Mouse (Mus musculus) CH12.LX (cell line): ENCODE results near the gene Cyp2d11. TPM values are rescaled to one million over a fixed set of nuclear protein-coding genes. Genes with fewer than 3 reads are reported as not detected.
A peak's percentile ranks its signal among the peaks of the same experiment; 100 is the strongest.

Experiments used
- DNase-seq: peaks from one replicate; pipeline ENCODE4 v3.0.0-alpha.2; 2013; ENCODE audit errors: extremely low read depth
- H3K27ac ChIP-seq: 2 replicates; pipeline ENCODE4 v1.5.1; 2012; ENCODE audit warnings: low read depth, mild to moderate bottlenecking, control low read depth, moderate library complexity; ENCODE audit not compliant: insufficient read depth
- H3K27me3 ChIP-seq: replicated peaks from 2 replicates; pipeline ENCODE3; 2012; ENCODE audit warnings: inconsistent platforms
- H3K36me3 ChIP-seq, 2 experiments: replicated peaks in 1 of 2; 2 replicates each; pipeline versions ENCODE3 to v1.6.1; 2012; ENCODE audit warnings: inconsistent platforms in 1 of 2, low read length in 1 of 2, mild to moderate bottlenecking in 1 of 2, mixed read lengths in 1 of 2, moderate library complexity in 1 of 2; ENCODE audit not compliant: control insufficient read depth in 1 of 2, insufficient read depth in 1 of 2
- H3K4me1 ChIP-seq, 2 experiments: 2 replicates each; pipeline ENCODE4 v1.6.1; 2012; ENCODE audit warnings: inconsistent platforms in 1 of 2, moderate library complexity in 1 of 2; ENCODE audit not compliant: insufficient read depth in 2 of 2, control insufficient read depth in 1 of 2
- H3K4me2 ChIP-seq: 2 replicates; pipeline ENCODE4 v1.6.1; 2012; ENCODE audit warnings: low read depth, mild to moderate bottlenecking, control low read depth; ENCODE audit not compliant: poor library complexity, insufficient read depth, severe bottlenecking
- H3K4me3 ChIP-seq, 3 experiments: fragments of 150-350 bp in 1 of 3; sonication (generic) in 1 of 3; replicated peaks in 1 of 3; 2 replicates each; pipeline versions ENCODE3 to v1.5.1; 2011 to 2012; ENCODE audit warnings: low read depth in 2 of 3, low read length in 2 of 3, mild to moderate bottlenecking in 2 of 3, moderate library complexity in 2 of 3, control low read depth in 1 of 3, improper control_type of control experiment in 1 of 3, inconsistent platforms in 1 of 3, mixed read lengths in 1 of 3; ENCODE audit not compliant: poor library complexity in 1 of 3
- H3K79me2 ChIP-seq: replicated peaks from 2 replicates; pipeline ENCODE4 v1.6.1; 2012; ENCODE audit warnings: mild to moderate bottlenecking, moderate library complexity; ENCODE audit not compliant: control insufficient read depth, poor library complexity, insufficient read depth, severe bottlenecking; ENCODE audit errors: extremely low read depth
- H3K9ac ChIP-seq: 2 replicates; pipeline ENCODE4 v1.6.1; 2012; ENCODE audit warnings: low read depth, mild to moderate bottlenecking, control low read depth, moderate library complexity; ENCODE audit not compliant: insufficient read depth
- H3K9me3 ChIP-seq: replicated peaks from 2 replicates; pipeline ENCODE3; 2012; ENCODE audit warnings: low read length, inconsistent platforms, mixed read lengths
- BHLHE40 ChIP-seq: IDR thresholded peaks from 2 replicates; pipeline ENCODE4 v1.6.1; 2011; ENCODE audit warnings: mild to moderate bottlenecking, low read depth, low read length, improper control_type of control experiment
- CHD1 ChIP-seq: IDR thresholded peaks from 2 replicates; pipeline ENCODE4 v1.6.1; 2012; ENCODE audit warnings: low read depth, low read length, improper control_type of control experiment, inconsistent platforms
- CTCF ChIP-seq, 2 experiments: IDR thresholded peaks in 1 of 2; conservative IDR thresholded peaks in 1 of 2; 2 replicates each; pipeline ENCODE4 v1.5.1; 2011 to 2012; ENCODE audit warnings: low read depth in 2 of 2, low read length in 2 of 2, improper control_type of control experiment in 1 of 2, inconsistent platforms in 1 of 2, mild to moderate bottlenecking in 1 of 2, moderate library complexity in 1 of 2
- ELF1 ChIP-seq: IDR thresholded peaks from 2 replicates; pipeline ENCODE4 v1.6.1; 2014; ENCODE audit warnings: low read depth, mild to moderate bottlenecking, inconsistent platforms, low read length, improper control_type of control experiment
- GABPA ChIP-seq: IDR thresholded peaks from 2 replicates; pipeline ENCODE4 v1.6.1; 2012; ENCODE audit warnings: low read depth, low read length, improper control_type of control experiment, inconsistent platforms; ENCODE audit not compliant: insufficient replicate concordance
- HCFC1 ChIP-seq: IDR thresholded peaks from 2 replicates; pipeline ENCODE4 v1.6.1; 2012; ENCODE audit warnings: low read depth, mild to moderate bottlenecking, inconsistent platforms, low read length, improper control_type of control experiment
- JUND ChIP-seq: conservative IDR thresholded peaks from 2 replicates; pipeline ENCODE4 v1.6.1; 2011; ENCODE audit warnings: low read depth, low read length, improper control_type of control experiment
- MAX ChIP-seq: IDR thresholded peaks from 2 replicates; pipeline ENCODE4 v1.6.1; 2011; ENCODE audit warnings: low read length, improper control_type of control experiment
- MAZ ChIP-seq: IDR thresholded peaks from 2 replicates; pipeline ENCODE4 v1.6.1; 2012; ENCODE audit warnings: low read depth, mild to moderate bottlenecking, inconsistent platforms, low read length, improper control_type of control experiment, moderate library complexity
- MXI1 ChIP-seq: IDR thresholded peaks from 2 replicates; pipeline ENCODE4 v1.6.1; 2011; ENCODE audit warnings: mild to moderate bottlenecking, low read depth, low read length, improper control_type of control experiment
- MYC ChIP-seq: IDR thresholded peaks from 2 replicates; pipeline ENCODE4 v1.6.1; 2011; ENCODE audit warnings: low read depth, mild to moderate bottlenecking, improper control_type of control experiment, low read length
- NELFE ChIP-seq: IDR thresholded peaks from 2 replicates; pipeline ENCODE4 v1.6.1; 2011; ENCODE audit warnings: low read depth, low read length, improper control_type of control experiment
- NRF1 ChIP-seq: IDR thresholded peaks from 2 replicates; pipeline ENCODE4 v1.6.1; 2014; ENCODE audit warnings: low read depth, mild to moderate bottlenecking, inconsistent platforms, low read length, improper control_type of control experiment, moderate library complexity
- PAX5 ChIP-seq: IDR thresholded peaks from 2 replicates; pipeline ENCODE4 v1.6.1; 2012; ENCODE audit warnings: low read length, inconsistent platforms, mixed read lengths
- POLR2AphosphoS2 ChIP-seq: IDR thresholded peaks from 2 replicates; pipeline ENCODE4 v1.6.1; 2011; ENCODE audit warnings: low read depth, low read length, improper control_type of control experiment
- RAD21 ChIP-seq: IDR thresholded peaks from 2 replicates; pipeline ENCODE4 v1.6.1; 2011; ENCODE audit warnings: low read depth, mild to moderate bottlenecking, low read length, improper control_type of control experiment, moderate library complexity
- RCOR1 ChIP-seq: conservative IDR thresholded peaks from 2 replicates; pipeline ENCODE4 v1.6.1; 2012; ENCODE audit warnings: low read depth, mild to moderate bottlenecking, inconsistent platforms, low read length, improper control_type of control experiment
- SIN3A ChIP-seq: IDR thresholded peaks from 2 replicates; pipeline ENCODE4 v1.6.1; 2012; ENCODE audit warnings: low read length, improper control_type of control experiment, inconsistent platforms
- SMC3 ChIP-seq: IDR thresholded peaks from 2 replicates; pipeline ENCODE4 v1.6.1; 2011; ENCODE audit warnings: low read depth, low read length, improper control_type of control experiment
- ZKSCAN1 ChIP-seq: IDR thresholded peaks from 2 replicates; pipeline ENCODE4 v1.6.1; 2012; ENCODE audit warnings: low read depth, inconsistent platforms, low read length, improper control_type of control experiment, borderline replicate concordance
- ZMIZ1 ChIP-seq: IDR thresholded peaks from 2 replicates; pipeline ENCODE4 v1.6.1; 2012; ENCODE audit warnings: low read depth, mild to moderate bottlenecking, inconsistent platforms, low read length, improper control_type of control experiment
- ZNF384 ChIP-seq: IDR thresholded peaks from 2 replicates; pipeline ENCODE4 v1.6.1; 2012; ENCODE audit warnings: low read depth, low read length, improper control_type of control experiment, inconsistent platforms
- dilution Hi-C: fragments of 300-500 bp; cut with MboI; formaldehyde crosslinking; loops from 2 replicates; pipeline ENCODE4 v1.14.3; 2020; ENCODE audit warnings: low sequenced_read_pairs; ENCODE audit not compliant: extremely low pct_unique_long_range_greater_than_20kb, extremely low pct_ligation_motif_present
- in situ Hi-C: fragments of 300-500 bp; cut with MboI; formaldehyde crosslinking; loops from 3 replicates; pipeline ENCODE4 v1.14.3; 2019; ENCODE audit warnings: low sequenced_read_pairs, low pct_ligation_motif_present, low pct_unique_long_range_greater_than_20kb, mixed read lengths
- polyA plus RNA-seq: library from polyadenylated mRNA; unstranded; fragments of >175 nt; gene quantifications from 2 replicates; pipeline ENCODE4 v1.2.1, GENCODE M21; 2012; ENCODE audit warnings: low read depth; ENCODE audit not compliant: insufficient read length
- total RNA-seq, 2 experiments: library from RNA; depleted of rRNA; stranded (reverse); fragments of 300-350 nt in 1 of 2; fragments of >200 nt in 1 of 2; gene quantifications; 2 replicates each; pipeline ENCODE4 v1.2.3; 2012 to 2014

The Cyp2d11 gene
- total and polyA plus RNA-seq, 3 experiments, result not detected

- DNase-seq, result no peak
- Histone ChIP-seq H3K4me1 (peaks cover 4 to 7% of the 10 kb centered on the region in 2 experiments), H3K79me2 (no peaks in the 10 kb centered on the region), H3K9ac (no peak overlapping the region), H3K4me3 (no peak overlapping the region), H3K9me3 (no peaks in the 10 kb centered on the region), H3K27me3 (peaks cover 57% of the 10 kb centered on the region), H3K36me3 (no peaks in the 10 kb centered on the region), H3K27ac (no peak overlapping the region), H3K4me2 (no peak overlapping the region)
- dilution Hi-C loops, result no loop called here
- TF ChIP-seq MYC (no peak), SMC3 (no peak), MXI1 (no peak), SIN3A (no peak), RAD21 (no peak), NELFE (no peak), ZNF384 (no peak), JUND (no peak), MAX (no peak), CTCF (conservative IDR thresholded peaks at IDR 0.05 in 1 of 2, IDR thresholded peaks at IDR 0.05 in 1 of 2; ENCODE audit: low read depth in 2 of 2, low read length in 2 of 2) (no peak), BHLHE40 (no peak), ZKSCAN1 (no peak), GABPA (no peak), NRF1 (no peak), MAZ (no peak), ZMIZ1 (no peak), ELF1 (no peak), POLR2AphosphoS2 (no peak), HCFC1 (no peak), PAX5 (no peak)
- in situ Hi-C loops, result loop anchor here (10.0 kb wide), 1 partner anchor 64 kb away; the partner anchor contains the start of gene Ndufa6
Observed at GRCm38 (mm10) chr15:82418616-82419015, 24.8 kb upstream of the Cyp2d11 start.

GRCm38 (mm10) chr15:82416797-82417789, 23.3 kb upstream of the Cyp2d11 start:
- Histone ChIP-seq H3K4me3 (no peak overlapping the region), H3K4me2 (peak overlapping the region; percentile 14; the same call in 1 of the 2 replicates), H3K4me1 (peaks cover 4 to 7% of the 10 kb centered on the region in 2 experiments), H3K27ac (no peak overlapping the region), H3K36me3 (no peaks in the 10 kb centered on the region), H3K27me3 (peaks cover 53% of the 10 kb centered on the region), H3K79me2 (no peaks in the 10 kb centered on the region), H3K9me3 (no peaks in the 10 kb centered on the region), H3K9ac (no peak overlapping the region)
- peak; percentile 86 for TF ChIP-seq RAD21
- TF ChIP-seq ELF1, result peak; percentile 40; the same call in 1 of the 2 replicates
- peak; percentile 78 for TF ChIP-seq SMC3
- TF ChIP-seq ZKSCAN1, result no peak
- peak; percentile 39; the same call in 1 of the 2 replicates for TF ChIP-seq NELFE
- no peak for TF ChIP-seq CHD1
- TF ChIP-seq CTCF (conservative IDR thresholded peaks at IDR 0.05 in 1 of 2, IDR thresholded peaks at IDR 0.05 in 1 of 2; ENCODE audit: low read depth in 2 of 2, low read length in 2 of 2), result peak; percentile 5 to 89; a peak in 2 of 4 replicates
- TF ChIP-seq RCOR1, result no peak
- peak; percentile 51; the same call in 1 of the 2 replicates for TF ChIP-seq NRF1
- dilution Hi-C loops, result no loop called here
- in situ Hi-C loops, result loop anchor here (10.0 kb wide), 1 partner anchor 62 kb away; the partner anchor contains the start of gene Ndufa6
- peak; percentile 43 for DNase-seq
